Comparison of ENCODE assay signal across 9 mouse cellular contexts in the genomic region with DNA sequence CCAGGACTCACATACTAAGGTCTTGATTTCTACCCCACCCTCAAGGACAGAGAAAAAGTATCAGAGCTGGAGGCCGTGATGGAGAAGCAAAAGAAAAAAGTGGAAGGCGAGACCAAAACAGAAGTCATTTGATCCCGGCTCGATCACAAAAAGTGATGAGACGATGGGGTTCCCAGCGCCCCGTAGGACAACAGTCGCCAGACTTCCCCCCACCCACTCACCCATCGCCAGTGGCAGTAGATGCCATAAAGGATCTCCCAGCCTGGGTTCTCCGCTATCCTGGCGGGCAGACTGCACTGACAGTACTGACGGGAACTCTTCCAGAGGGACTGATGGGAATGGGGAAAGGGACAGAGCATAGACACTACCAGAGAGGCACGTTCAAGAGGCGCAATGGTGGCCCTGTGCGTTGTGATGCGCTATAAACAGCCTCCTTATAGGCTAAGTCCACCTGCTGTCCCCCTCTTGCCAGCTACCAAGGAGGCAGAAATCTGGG. TPM values are rescaled to one million over a fixed set of nuclear protein-coding genes. Genes with fewer than 3 reads are reported as not detected.
DNase-seq lines count a peak whose midpoint lies in the region; ATAC-seq and TF ChIP-seq lines count a peak whose summit lies in the region.
"Had no signal": no experiment of that assay in that cellular context is flagged by ENCODE, and none has a peak within 500 bp of the region (broad histone marks: within the 10 kb centered on the region; RNA-seq: fewer than 3 reads in every experiment).

No protein-coding gene starts in this region.

- peak overlapping the region; percentile 78 for H3K9ac ChIP-seq in heart, embryonic 13.5 days
- peak overlapping the region; percentile 71 for H3K9ac ChIP-seq in heart, embryonic 16.5 days (ENCODE audit: low read length)
- no peak overlapping the region for H3K9ac ChIP-seq in liver, embryonic 16.5 days (ENCODE audit: low read depth, low read length)

- intact Hi-C loops in heart, postnatal 10 days (cut with DNase I), result loop anchor here (1.0 to 10.0 kb wide), 3 partner anchors 14 to 814 kb away; a partner anchor contains a TSS
- intact Hi-C loops in left cerebral cortex, postnatal 4 days (cut with DNase I), result no loop called here

- peaks cover 28% of the 10 kb centered on the region for H3K4me1 ChIP-seq in heart, embryonic 13.5 days
- peaks cover 13% of the 10 kb centered on the region for H3K4me1 ChIP-seq in G1E (ENCODE audit: insufficient read depth, low read depth, low read length)
- peaks cover 14% of the 10 kb centered on the region for H3K4me1 ChIP-seq in heart, embryonic 16.5 days (ENCODE audit: control insufficient read depth, insufficient read depth, low read length)
- H3K4me1 ChIP-seq in liver, embryonic 16.5 days (ENCODE audit: control insufficient read depth, low read depth, low read length), result no peaks in the 10 kb centered on the region

- DNase-seq in heart, postnatal 10 days, result no peak
- no peak for DNase-seq in G1E (ENCODE audit: low spot score)
- DNase-seq in ovary, adult 18-20 months (ENCODE audit: low spot score), result no peak
- no peak for DNase-seq in left cerebral cortex, postnatal 4 days
- no peak for DNase-seq in left cerebral cortex, adult 18-20 months (ENCODE audit: low spot score in 2 of 2)
- DNase-seq: thymus, postnatal 14 days had no signal

- H3K4me3 ChIP-seq in heart, embryonic 13.5 days, result peak overlapping the region; percentile 55
- peak overlapping the region; percentile 10; the same call in 1 of the 2 replicates for H3K4me3 ChIP-seq in G1E (ENCODE audit: low read depth, low read length)
- peak overlapping the region; percentile 60 for H3K4me3 ChIP-seq in heart, embryonic 16.5 days (ENCODE audit: low read length)
- peak overlapping the region; percentile 44 for H3K4me3 ChIP-seq in liver, embryonic 16.5 days (ENCODE audit: low read depth, low read length)

- no peak for TF ChIP-seq CTCF in G1E (IDR thresholded peaks at IDR 0.05; ENCODE audit: low read depth, low read length)

- H3K36me3 ChIP-seq in heart, embryonic 13.5 days, result peaks cover 34% of the 10 kb centered on the region
- H3K36me3 ChIP-seq in G1E (replicated peaks), result peaks cover 43% of the 10 kb centered on the region
- peaks cover 24% of the 10 kb centered on the region for H3K36me3 ChIP-seq in heart, embryonic 16.5 days (ENCODE audit: control insufficient read depth, insufficient read depth)
- peaks cover 8% of the 10 kb centered on the region for H3K36me3 ChIP-seq in liver, embryonic 16.5 days (ENCODE audit: control insufficient read depth, insufficient read depth)

- peak overlapping the region; percentile 97 for H3K27ac ChIP-seq in heart, embryonic 13.5 days (replicated peaks)
- peak overlapping the region; percentile 94 for H3K27ac ChIP-seq in heart, embryonic 16.5 days (ENCODE audit: low read length)
- no peak overlapping the region for H3K27ac ChIP-seq in liver, embryonic 16.5 days (ENCODE audit: low read length)

- peaks cover 24% of the 10 kb centered on the region for H3K27me3 ChIP-seq in heart, embryonic 13.5 days (replicated peaks)
- peaks cover 24% of the 10 kb centered on the region for H3K27me3 ChIP-seq in G1E (ENCODE audit: insufficient read depth, low read length)
- peaks cover 2% of the 10 kb centered on the region; the same call in 1 of the 2 replicates for H3K27me3 ChIP-seq in heart, embryonic 16.5 days (ENCODE audit: control insufficient read depth, insufficient read depth, low read length)
- H3K27me3 ChIP-seq in liver, embryonic 16.5 days (ENCODE audit: control insufficient read depth, insufficient read depth, low read depth, low read length), result peaks cover 38% of the 10 kb centered on the region

- no peak for ATAC-seq in heart, embryonic 13.5 days (ENCODE audit: extremely low read depth, insufficient number of reproducible peaks, low FRiP score, low TSS enrichment)
- ATAC-seq in G1E (ENCODE audit: extremely low read depth, insufficient number of reproducible peaks, low FRiP score, poor library complexity, severe bottlenecking), result no peak
- ATAC-seq in heart, embryonic 16.5 days (replicated peaks; ENCODE audit: extremely low read depth, insufficient read depth, low FRiP score), result no peak
- no peak for ATAC-seq in liver, embryonic 16.5 days (ENCODE audit: low read depth)

- 2% methylated on average over 16 of the region's 16 CpGs for WGBS in heart, embryonic 13.5 days
- 3% methylated on average over 16 of the region's 16 CpGs for WGBS in heart, embryonic 16.5 days
- WGBS in liver, embryonic 16.5 days (ENCODE audit: insufficient replicate concordance), result 9% methylated on average over 16 of the region's 16 CpGs

- H3K9me3 ChIP-seq in heart, embryonic 13.5 days, result no peaks in the 10 kb centered on the region
- no peaks in the 10 kb centered on the region for H3K9me3 ChIP-seq in G1E (replicated peaks)
- H3K9me3 ChIP-seq in heart, embryonic 16.5 days (replicated peaks; ENCODE audit: control insufficient read depth, low read length), result no peaks in the 10 kb centered on the region
- no peaks in the 10 kb centered on the region for H3K9me3 ChIP-seq in liver, embryonic 16.5 days (replicated peaks; ENCODE audit: control insufficient read depth, low read length)

- peak overlapping the region; percentile 76 for H3K4me2 ChIP-seq in heart, embryonic 13.5 days
- peak overlapping the region; percentile 83 for H3K4me2 ChIP-seq in heart, embryonic 16.5 days (ENCODE audit: low read depth, low read length)
- H3K4me2 ChIP-seq in liver, embryonic 16.5 days (ENCODE audit: low read depth, low read length), result peak overlapping the region; percentile 50

RNA-seq across cellular contexts. Expression of a gene that starts 18.4 kb away (rescaled TPM):
- 3.3 and 4.2 TPM in 2 replicates for polyA plus RNA-seq in heart, embryonic 13.5 days (2015; fragmentation: Nextera tagmentation; extraction: Ambion mirVana)
- 1 to 10 TPM; 3.2 to 3.5 TPM for total RNA-seq in heart, postnatal 10 days (2021)
- total RNA-seq in G1E (2014; fragmentation: Nextera tagmentation) (not detected in 2 replicates), G1E (2017) (0.11 TPM in 1 of 2 replicates, not detected in the other)
- polyA plus RNA-seq in G1E (2012), result not detected in 2 replicates
- polyA plus RNA-seq in heart, embryonic 16.5 days (2015; fragmentation: Nextera tagmentation; extraction: Ambion mirVana), result 3.6 and 5.6 TPM in 2 replicates
- 1.1 and 2.6 TPM in 2 replicates for polyA plus RNA-seq in liver, embryonic 16.5 days (2015; fragmentation: Nextera tagmentation; extraction: Ambion mirVana)
- total RNA-seq in left cerebral cortex, postnatal 4 days (2021), result 1 to 10 TPM; 5.1 to 8.0 TPM
- total RNA-seq in left cerebral cortex, adult 18-20 months (2021), result 1 to 10 TPM; 4.7 to 7.9 TPM

RNA-seq across cellular contexts. Expression of a gene that starts 22.6 kb away (rescaled TPM):
- polyA plus RNA-seq in heart, embryonic 13.5 days (2015; fragmentation: Nextera tagmentation; extraction: Ambion mirVana), result 29.2 and 33.9 TPM in 2 replicates
- 10 to 100 TPM; 74.8 to 97.1 TPM for total RNA-seq in heart, postnatal 10 days (2021)
- 91.9 and 100 TPM in 2 replicates for total RNA-seq in G1E (2014; fragmentation: Nextera tagmentation)
- total RNA-seq in G1E (2017), result 91.1 and 99.8 TPM in 2 replicates
- 135 and 173 TPM in 2 replicates for polyA plus RNA-seq in G1E (2012)
- polyA plus RNA-seq in heart, embryonic 16.5 days (2015; fragmentation: Nextera tagmentation; extraction: Ambion mirVana), result 28.6 and 39.8 TPM in 2 replicates
- 6.9 and 8.0 TPM in 2 replicates for polyA plus RNA-seq in liver, embryonic 16.5 days (2015; fragmentation: Nextera tagmentation; extraction: Ambion mirVana)
- total RNA-seq in left cerebral cortex, postnatal 4 days (2021), result 100 to 1,000 TPM; 123 to 135 TPM
- total RNA-seq in left cerebral cortex, adult 18-20 months (2021), result 100 to 1,000 TPM; 154 TPM

RNA-seq across cellular contexts. Expression of a gene that starts 33.4 kb away (rescaled TPM):
- 24.7 and 29.9 TPM in 2 replicates for polyA plus RNA-seq in heart, embryonic 13.5 days (2015; fragmentation: Nextera tagmentation; extraction: Ambion mirVana)
- 10 to 100 TPM; 32.8 to 34.1 TPM for total RNA-seq in heart, postnatal 10 days (2021)
- total RNA-seq in G1E (2014; fragmentation: Nextera tagmentation) (9.0 and 12.3 TPM in 2 replicates), G1E (2017) (14.3 and 16.7 TPM in 2 replicates)
- polyA plus RNA-seq in G1E (2012), result 5.2 and 5.4 TPM in 2 replicates
- polyA plus RNA-seq in heart, embryonic 16.5 days (2015; fragmentation: Nextera tagmentation; extraction: Ambion mirVana), result 31.9 and 32.2 TPM in 2 replicates
- 4.2 and 4.3 TPM in 2 replicates for polyA plus RNA-seq in liver, embryonic 16.5 days (2015; fragmentation: Nextera tagmentation; extraction: Ambion mirVana)
- 10 to 100 TPM; 42.4 to 45.0 TPM for total RNA-seq in left cerebral cortex, postnatal 4 days (2021)
- total RNA-seq in left cerebral cortex, adult 18-20 months (2021), result 10 to 100 TPM; 25.3 to 28.1 TPM

RNA-seq across cellular contexts. Expression of a gene that starts 37.3 kb away (rescaled TPM):
- polyA plus RNA-seq in heart, embryonic 13.5 days (2015; fragmentation: Nextera tagmentation; extraction: Ambion mirVana), result 610 and 755 TPM in 2 replicates
- 10 to 100 TPM; 36.1 to 38.1 TPM for total RNA-seq in heart, postnatal 10 days (2021)
- total RNA-seq in G1E (2014; fragmentation: Nextera tagmentation), result not detected in 2 replicates
- total RNA-seq in G1E (2017), result 0.17 TPM in 1 of 2 replicates, not detected in the other
- 0.22 and 0.35 TPM in 2 replicates for polyA plus RNA-seq in G1E (2012)
- polyA plus RNA-seq in heart, embryonic 16.5 days (2015; fragmentation: Nextera tagmentation; extraction: Ambion mirVana), result 170 and 190 TPM in 2 replicates
- polyA plus RNA-seq in liver, embryonic 16.5 days (2015; fragmentation: Nextera tagmentation; extraction: Ambion mirVana), result 9.3 and 15.2 TPM in 2 replicates
- total RNA-seq in left cerebral cortex, postnatal 4 days (2021), result 1 to 10 TPM in 1 of 2 experiments, under 1 TPM in 1; 0.89 to 1.0 TPM
- total RNA-seq in left cerebral cortex, adult 18-20 months (2021), result 10 to 100 TPM in 1 of 2 experiments, 1 to 10 TPM in 1; 7.6 to 11.7 TPM

RNA-seq across cellular contexts. Expression of a gene that starts 45.2 kb away (rescaled TPM):
- polyA plus RNA-seq in heart, embryonic 13.5 days (2015; fragmentation: Nextera tagmentation; extraction: Ambion mirVana), result 2,083 and 2,324 TPM in 2 replicates
- total RNA-seq in heart, postnatal 10 days (2021), result 1,000 to 10,000 TPM; 6,124 to 6,345 TPM
- total RNA-seq in G1E (2014; fragmentation: Nextera tagmentation) (not detected in 2 replicates), G1E (2017) (0.41 TPM in 1 of 2 replicates, not detected in the other)
- polyA plus RNA-seq in G1E (2012), result 0.15 TPM in 1 of 2 replicates, not detected in the other
- 3,783 and 3,984 TPM in 2 replicates for polyA plus RNA-seq in heart, embryonic 16.5 days (2015; fragmentation: Nextera tagmentation; extraction: Ambion mirVana)
- 0.32 and 0.40 TPM in 2 replicates for polyA plus RNA-seq in liver, embryonic 16.5 days (2015; fragmentation: Nextera tagmentation; extraction: Ambion mirVana)
- total RNA-seq in left cerebral cortex, postnatal 4 days (2021), result 1 to 10 TPM; 1.8 to 2.0 TPM
- total RNA-seq in left cerebral cortex, adult 18-20 months (2021), result 1 to 10 TPM in 1 of 2 experiments, under 1 TPM in 1; 0.88 to 1.3 TPM

Comparison
In these comparisons a context has a peak if more than half of its experiments do, and no peak if none do; other contexts are left out.
1. H3K4me3 ChIP-seq: peak in every context shown above with its lines; median percentile 60 in heart, embryonic 16.5 days; 55 in heart, embryonic 13.5 days; 44 in liver, embryonic 16.5 days; 10 in G1E.